Mouse (Mus musculus) neural tube, embryonic 12.5 days (tissue): ENCODE measurements around the gene Muc3. TPM values are rescaled to one million over a fixed set of nuclear protein-coding genes. Genes with fewer than 3 reads are reported as not detected.
"Not testable (repeated sequence)": the region's sequence is repeated elsewhere in the genome, so short reads cannot be mapped to it uniquely, and the experiment has no call there.

ENCODE experiments used
- ATAC-seq: fragments of 200-750 bp; cut with Nextera tagmentation; 2 replicates; pipeline ENCODE4 v1.8.0; 2017; ENCODE audit warnings: low read depth, mild to moderate bottlenecking, moderate TSS enrichment, moderate library complexity; ENCODE audit not compliant: low FRiP score
- H3K27ac ChIP-seq: fragments of 300-500 bp; sonication (generic); 2 replicates; pipeline ENCODE4 v1.5.1; 2016
- H3K27me3 ChIP-seq: fragments of 300-500 bp; sonication (generic); replicated peaks from 2 replicates; pipeline ENCODE4 v1.6.1; 2016; ENCODE audit warnings: mild to moderate bottlenecking
- H3K36me3 ChIP-seq: fragments of 300-500 bp; sonication (generic); 2 replicates; pipeline ENCODE4 v1.6.1; 2016; ENCODE audit warnings: mild to moderate bottlenecking
- H3K4me1 ChIP-seq: fragments of 300-500 bp; sonication (generic); 2 replicates; pipeline ENCODE4 v1.6.1; 2016
- H3K4me2 ChIP-seq: fragments of 300-500 bp; sonication (generic); replicated peaks from 2 replicates; pipeline ENCODE4 v1.6.1; 2016; ENCODE audit warnings: mild to moderate bottlenecking
- H3K4me3 ChIP-seq: fragments of 300-500 bp; sonication (generic); 2 replicates; pipeline ENCODE4 v1.5.1; 2016
- H3K9ac ChIP-seq: fragments of 300-500 bp; sonication (generic); 2 replicates; pipeline ENCODE4 v1.6.1; 2016; ENCODE audit warnings: mild to moderate bottlenecking
- H3K9me3 ChIP-seq: fragments of 300-500 bp; sonication (generic); 2 replicates; pipeline ENCODE4 v1.6.1; 2016; ENCODE audit warnings: mild to moderate bottlenecking
- WGBS: fragments of 180-500 bp; shearing (Covaris S2); methylation state at CpG from one replicate; pipeline ENCODE4 v1.1.7; 2016; 5-methylcytosine and 5-hydroxymethylcytosine counted together
- polyA plus RNA-seq: library from polyadenylated mRNA; unstranded; fragments of >200 nt; fragmentation: Nextera tagmentation; extraction: Ambion mirVana; gene quantifications from 2 replicates; pipeline ENCODE4 v1.2.1, GENCODE M21; 2016

The Muc3 gene
- polyA plus RNA-seq, 1 experiment from 2014 or later: not detected

GRCm38 (mm10) chr5:137117994-137118393 is 31.1 kb downstream of the Muc3 start:
- Histone ChIP-seq H3K36me3 (peaks cover 13% of the 10 kb centered on the region; the same call in 1 of the 2 replicates), H3K4me1 (peaks cover 16% of the 10 kb centered on the region)
- H3K27me3 ChIP-seq, H3K9me3 ChIP-seq, H3K9ac ChIP-seq, H3K27ac ChIP-seq, ATAC-seq, H3K4me3 ChIP-seq, H3K4me2 ChIP-seq: not testable (repeated sequence)
- WGBS: 88% methylated on average over 3 of the region's 3 CpGs

- no peak for ATAC-seq
- Histone ChIP-seq H3K27ac (no peak overlapping the region), H3K4me3 (no peak overlapping the region), H3K4me1 (peaks cover 10% of the 10 kb centered on the region), H3K36me3 (peaks cover 19% of the 10 kb centered on the region), H3K9ac (no peak overlapping the region), H3K27me3 (no peaks in the 10 kb centered on the region), H3K4me2 (no peak overlapping the region), H3K9me3 (no peaks in the 10 kb centered on the region)
- WGBS: 84% methylated on average over 2 of the region's 2 CpGs
These were observed 32.1 kb downstream of the Muc3 start for GRCm38 (mm10) chr5:137116987-137117386.

- peaks cover 19% of the 10 kb centered on the region for H3K36me3 ChIP-seq
- no peak for ATAC-seq
- no peaks in the 10 kb centered on the region for H3K9me3 ChIP-seq
- H3K27ac ChIP-seq: no peak within 1 kb of the TSS
- peaks cover 10% of the 10 kb centered on the region for H3K4me1 ChIP-seq
- H3K9ac ChIP-seq: peak within 1 kb of the TSS; percentile 61
- H3K27me3 ChIP-seq: no peaks in the 10 kb centered on the region
- 12% methylated on average over 29 of the region's 29 CpGs for WGBS
- peak within 1 kb of the TSS; percentile 68 for H3K4me2 ChIP-seq
- peak within 1 kb of the TSS; percentile 52 for H3K4me3 ChIP-seq
These were observed 33.0 kb downstream of the Muc3 start, which contains the start of gene Trim56 for GRCm38 (mm10) chr5:137115866-137116847. Trim56 (minus strand) TSS chr5:137116209.

GRCm38 (mm10) chr5:137114891-137115561 is 34.1 kb downstream of the Muc3 start:
- Histone ChIP-seq H3K9me3 (no peaks in the 10 kb centered on the region), H3K27me3 (no peaks in the 10 kb centered on the region), H3K9ac (no peak overlapping the region), H3K36me3 (peaks cover 19% of the 10 kb centered on the region), H3K4me3 (peak overlapping the region; percentile 52; the same call in 1 of the 2 replicates), H3K4me1 (peaks cover 10% of the 10 kb centered on the region), H3K27ac (no peak overlapping the region), H3K4me2 (peak overlapping the region; percentile 68)
- 89% methylated on average over 9 of the region's 9 CpGs for WGBS
- no peak for ATAC-seq

- H3K27ac ChIP-seq: no peak overlapping the region
- WGBS: 78% methylated on average over 5 of the region's 5 CpGs
- H3K9me3 ChIP-seq: no peaks in the 10 kb centered on the region
- peaks cover 10% of the 10 kb centered on the region for H3K4me1 ChIP-seq
- no peak overlapping the region for H3K4me2 ChIP-seq
- H3K9ac ChIP-seq: no peak overlapping the region
- no peaks in the 10 kb centered on the region for H3K27me3 ChIP-seq
- no peak for ATAC-seq
- no peak overlapping the region for H3K4me3 ChIP-seq
- H3K36me3 ChIP-seq: peaks cover 19% of the 10 kb centered on the region
These were observed 37.3 kb downstream of the Muc3 start for GRCm38 (mm10) chr5:137111542-137112408.

GRCm38 (mm10) chr5:137110863-137111262 is 38.3 kb downstream of the Muc3 start:
- Histone ChIP-seq H3K9ac (no peak overlapping the region), H3K4me2 (no peak overlapping the region), H3K9me3 (no peaks in the 10 kb centered on the region), H3K4me3 (no peak overlapping the region), H3K4me1 (peaks cover 2% of the 10 kb centered on the region), H3K36me3 (peaks cover 19% of the 10 kb centered on the region), H3K27ac (no peak overlapping the region), H3K27me3 (no peaks in the 10 kb centered on the region)
- WGBS: 91% methylated on average over 12 of the region's 12 CpGs
- no peak for ATAC-seq

GRCm38 (mm10) chr5:137109941-137110593 is 39.1 kb downstream of the Muc3 start:
- Histone ChIP-seq H3K27me3 (no peaks in the 10 kb centered on the region), H3K9ac (no peak overlapping the region), H3K36me3 (peaks cover 19% of the 10 kb centered on the region), H3K4me1 (no peaks in the 10 kb centered on the region; the same call in 1 of the 2 replicates), H3K9me3 (no peaks in the 10 kb centered on the region), H3K4me3 (no peak overlapping the region), H3K27ac (no peak overlapping the region), H3K4me2 (no peak overlapping the region)
- no peak for ATAC-seq
- 60% methylated on average over 25 of the region's 25 CpGs for WGBS

- 71% methylated on average over 6 of the region's 6 CpGs for WGBS
These were observed 41.0 kb downstream of the Muc3 start for GRCm38 (mm10) chr5:137108111-137108510.

GRCm38 (mm10) chr5:137107670-137108069 is 41.5 kb downstream of the Muc3 start:
- Histone ChIP-seq H3K36me3 (peaks cover 2% of the 10 kb centered on the region), H3K27ac (no peak overlapping the region), H3K9me3 (no peaks in the 10 kb centered on the region), H3K4me1 (no peaks in the 10 kb centered on the region; the same call in 1 of the 2 replicates), H3K4me3 (no peak overlapping the region), H3K9ac (no peak overlapping the region), H3K4me2 (no peak overlapping the region), H3K27me3 (no peaks in the 10 kb centered on the region)
- ATAC-seq: no peak
- 84% methylated on average over 8 of the region's 8 CpGs for WGBS

More at GRCm38 (mm10) chr5:137108111-137108510, 41.0 kb downstream of the Muc3 start:
- Histone ChIP-seq H3K9ac (no peak overlapping the region), H3K4me2 (no peak overlapping the region), H3K9me3 (no peaks in the 10 kb centered on the region), H3K36me3 (peaks cover 7% of the 10 kb centered on the region), H3K4me3 (no peak overlapping the region), H3K4me1 (no peaks in the 10 kb centered on the region; the same call in 1 of the 2 replicates), H3K27me3 (no peaks in the 10 kb centered on the region), H3K27ac (no peak overlapping the region)
- no peak for ATAC-seq

GRCm38 (mm10) chr5:137107024-137107423 is 42.1 kb downstream of the Muc3 start:
- ATAC-seq: no peak
- Histone ChIP-seq H3K27me3 (no peaks in the 10 kb centered on the region), H3K4me2 (no peak overlapping the region), H3K36me3 (no peaks in the 10 kb centered on the region), H3K4me1 (no peaks in the 10 kb centered on the region; the same call in 1 of the 2 replicates), H3K27ac (no peak overlapping the region), H3K9me3 (no peaks in the 10 kb centered on the region), H3K4me3 (no peak overlapping the region), H3K9ac (no peak overlapping the region)
- WGBS: 6% methylated on average over 6 of the region's 6 CpGs

- WGBS: 82% methylated on average over 4 of the region's 4 CpGs
- Histone ChIP-seq H3K4me3 (no peak overlapping the region), H3K27ac (no peak overlapping the region), H3K9ac (no peak overlapping the region), H3K4me1 (no peaks in the 10 kb centered on the region; the same call in 1 of the 2 replicates), H3K9me3 (no peaks in the 10 kb centered on the region), H3K27me3 (no peaks in the 10 kb centered on the region), H3K4me2 (no peak overlapping the region), H3K36me3 (no peaks in the 10 kb centered on the region)
- no peak for ATAC-seq
These were observed 42.7 kb downstream of the Muc3 start for GRCm38 (mm10) chr5:137106434-137106833.
